Comparison of ENCODE assay signal across 10 mouse cellular contexts in genomic region chr10:68229640-68230565, GRCm38 (mm10). TPM values are rescaled to one million over a fixed set of nuclear protein-coding genes. Genes with fewer than 3 reads are reported as not detected.
DNase-seq lines count a peak whose midpoint lies in the region; ATAC-seq and TF ChIP-seq lines count a peak whose summit lies in the region.
"Had no signal": no experiment of that assay in that cellular context is flagged by ENCODE, and none has a peak within 500 bp of the region (broad histone marks: within the 10 kb centered on the region; RNA-seq: fewer than 3 reads in every experiment).

No protein-coding gene starts in this region.

- peaks cover 53% of the 10 kb centered on the region for H3K36me3 ChIP-seq in heart, embryonic 13.5 days
- H3K36me3 ChIP-seq in midbrain, embryonic 14.5 days (ENCODE audit: control insufficient read depth, insufficient read depth, low read length): no peaks in the 10 kb centered on the region; the same call in 1 of the 2 replicates
- no peaks in the 10 kb centered on the region for H3K36me3 ChIP-seq in midbrain, postnatal 0 days (ENCODE audit: insufficient read depth, low read length)
- H3K36me3 ChIP-seq in stomach, postnatal 0 days (ENCODE audit: control insufficient read depth, insufficient read depth, low read length): no peaks in the 10 kb centered on the region

- H3K4me2 ChIP-seq in heart, embryonic 13.5 days: no peak overlapping the region
- H3K4me2 ChIP-seq in midbrain, embryonic 14.5 days (ENCODE audit: low read length): no peak overlapping the region
- no peak overlapping the region for H3K4me2 ChIP-seq in midbrain, postnatal 0 days (ENCODE audit: low read depth, low read length, poor library complexity, severe bottlenecking)
- H3K4me2 ChIP-seq in stomach, postnatal 0 days (replicated peaks; ENCODE audit: low read depth): no peak overlapping the region

- WGBS in heart, embryonic 13.5 days: 53% methylated on average over 22 of the region's 22 CpGs
- WGBS in midbrain, embryonic 14.5 days: 79% methylated on average over 22 of the region's 22 CpGs
- 83% methylated on average over 22 of the region's 22 CpGs for WGBS in midbrain, postnatal 0 days
- 60% methylated on average over 22 of the region's 22 CpGs for WGBS in stomach, postnatal 0 days

- no peak for TF ChIP-seq EP300 in stomach, postnatal 0 days (optimal IDR thresholded peaks at IDR 0.05)

- no peaks in the 10 kb centered on the region for H3K27me3 ChIP-seq in heart, embryonic 13.5 days (replicated peaks)
- H3K27me3 ChIP-seq in midbrain, embryonic 14.5 days (ENCODE audit: control insufficient read depth, insufficient read depth, low read length): no peaks in the 10 kb centered on the region
- no peaks in the 10 kb centered on the region for H3K27me3 ChIP-seq in midbrain, postnatal 0 days (ENCODE audit: insufficient read depth, low read length)
- no peaks in the 10 kb centered on the region for H3K27me3 ChIP-seq in stomach, postnatal 0 days (ENCODE audit: control insufficient read depth, insufficient read depth, low read length)

- TF ChIP-seq CTCF in midbrain, postnatal 0 days (IDR thresholded peaks at IDR 0.05): no peak
- TF ChIP-seq CTCF in stomach, postnatal 0 days (IDR thresholded peaks at IDR 0.05; ENCODE audit: low read depth): no peak

- no peak for ATAC-seq in heart, embryonic 13.5 days (ENCODE audit: extremely low read depth, insufficient number of reproducible peaks, low FRiP score, low TSS enrichment)
- ATAC-seq in midbrain, embryonic 14.5 days (ENCODE audit: low FRiP score, low TSS enrichment): no peak
- ATAC-seq in midbrain, postnatal 0 days (ENCODE audit: low FRiP score): no peak
- no peak for ATAC-seq in stomach, postnatal 0 days (ENCODE audit: low FRiP score, low TSS enrichment)

- no peaks in the 10 kb centered on the region for H3K9me3 ChIP-seq in heart, embryonic 13.5 days
- H3K9me3 ChIP-seq in midbrain, embryonic 14.5 days (ENCODE audit: control insufficient read depth, low read length): no peaks in the 10 kb centered on the region
- H3K9me3 ChIP-seq in midbrain, postnatal 0 days (ENCODE audit: low read length): no peaks in the 10 kb centered on the region
- H3K9me3 ChIP-seq in stomach, postnatal 0 days (ENCODE audit: control insufficient read depth, low read length): no peaks in the 10 kb centered on the region

- H3K27ac ChIP-seq in heart, embryonic 13.5 days (replicated peaks): peak overlapping the region; percentile 36; the same call in 1 of the 2 replicates
- H3K27ac ChIP-seq in midbrain, embryonic 14.5 days (replicated peaks; ENCODE audit: low read depth, low read length): 0 out of 2 replicates have a peak overlapping the region, but pooled peaks have one; percentile 8
- H3K27ac ChIP-seq in midbrain, postnatal 0 days (ENCODE audit: low read depth, low read length): no peak overlapping the region
- peak overlapping the region; percentile 80 for H3K27ac ChIP-seq in stomach, postnatal 0 days (replicated peaks)
- H3K27ac ChIP-seq: macrophage had no signal

- intact Hi-C loops in heart, postnatal 36 days (cut with DNase I): no loop called here
- intact Hi-C loops in left cerebral cortex, postnatal 10 days (cut with DNase I): no loop called here

- H3K4me1 ChIP-seq in heart, embryonic 13.5 days: peaks cover 28% of the 10 kb centered on the region
- no peaks in the 10 kb centered on the region for H3K4me1 ChIP-seq in midbrain, embryonic 14.5 days (ENCODE audit: control insufficient read depth, insufficient read depth, low read length)
- no peaks in the 10 kb centered on the region for H3K4me1 ChIP-seq in midbrain, postnatal 0 days (ENCODE audit: insufficient read depth, low read length)
- H3K4me1 ChIP-seq in stomach, postnatal 0 days (replicated peaks; ENCODE audit: control insufficient read depth, insufficient read depth): no peaks in the 10 kb centered on the region

- no peak for DNase-seq in heart, postnatal 36 days
- no peak for DNase-seq in midbrain, embryonic 14.5 days
- no peak for DNase-seq in midbrain, postnatal 0 days (ENCODE audit: low spot score)
- DNase-seq in kidney, adult 9 months: peak; percentile 81
- DNase-seq in stomach, postnatal 0 days (ENCODE audit: low spot score): no peak
- DNase-seq in thymus, postnatal 36 days: no peak
- DNase-seq in left cerebral cortex, postnatal 10 days (ENCODE audit: extremely low spot score in 1 of 2, low spot score in 2 of 2): no peak
- DNase-seq: cerebellum, adult 9-11 months had no signal

- no peak overlapping the region for H3K9ac ChIP-seq in heart, embryonic 13.5 days
- H3K9ac ChIP-seq in midbrain, embryonic 14.5 days (replicated peaks; ENCODE audit: low read length): no peak overlapping the region
- no peak overlapping the region for H3K9ac ChIP-seq in midbrain, postnatal 0 days (replicated peaks; ENCODE audit: low read length, poor library complexity, severe bottlenecking)
- H3K9ac ChIP-seq in stomach, postnatal 0 days (ENCODE audit: low read length): no peak overlapping the region

- H3K4me3 ChIP-seq in heart, embryonic 13.5 days: no peak overlapping the region
- H3K4me3 ChIP-seq in midbrain, embryonic 14.5 days (replicated peaks; ENCODE audit: low read depth, low read length): no peak overlapping the region
- H3K4me3 ChIP-seq in midbrain, postnatal 0 days (ENCODE audit: low read depth, low read length): no peak overlapping the region
- no peak overlapping the region for H3K4me3 ChIP-seq in stomach, postnatal 0 days (ENCODE audit: low read depth, low read length)

RNA-seq across cellular contexts. Expression of gene Arid5b, which starts 48.6 kb away (rescaled TPM):
- polyA plus RNA-seq in heart, embryonic 13.5 days (2015; fragmentation: Nextera tagmentation; extraction: Ambion mirVana): 17.9 and 19.6 TPM in 2 replicates
- total RNA-seq in heart, postnatal 36 days (2021): 10 to 100 TPM; 23.2 to 33.8 TPM
- 18.4 and 22.2 TPM in 2 replicates for polyA plus RNA-seq in midbrain, embryonic 14.5 days (2014; fragmentation: Nextera tagmentation; extraction: Ambion mirVana)
- total RNA-seq in midbrain, postnatal 0 days (2014; rRNA removed): 12.9 and 13.6 TPM in 2 replicates
- 10.6 and 13.3 TPM in 2 replicates for polyA plus RNA-seq in midbrain, postnatal 0 days (2015; fragmentation: Nextera tagmentation; extraction: Ambion mirVana)
- polyA plus RNA-seq in stomach, postnatal 0 days (2015; fragmentation: Nextera tagmentation; extraction: Ambion mirVana): 17.9 and 18.3 TPM in 2 replicates
- total RNA-seq in left cerebral cortex, postnatal 10 days (2021): 10 to 100 TPM; 22.6 to 24.0 TPM
